Mouse (Mus musculus) forebrain, embryonic 14.5 days (tissue): ENCODE results near the gene Pkig. TPM values are rescaled to one million over a fixed set of nuclear protein-coding genes. Genes with fewer than 3 reads are reported as not detected.

ENCODE experiments used
- ATAC-seq: fragments of 200-750 bp; cut with Nextera tagmentation; 2 replicates; pipeline ENCODE4 v1.8.0; 2017; ENCODE audit warnings: mild to moderate bottlenecking, moderate library complexity
- DNase-seq: peaks from one replicate; pipeline ENCODE4 v3.0.0-alpha.2; 2015; ENCODE audit warnings: low spot score
- H3K27ac ChIP-seq: fragments of 300-500 bp; sonication (generic); 2 replicates; pipeline ENCODE4 v1.5.1; 2014; ENCODE audit warnings: low read depth, mild to moderate bottlenecking, control low read depth, low read length, moderate library complexity
- H3K27me3 ChIP-seq: fragments of 300-500 bp; sonication (generic); replicated peaks from 2 replicates; pipeline ENCODE4 v1.6.1; 2014; ENCODE audit warnings: low read length, control low read depth, mixed read lengths; ENCODE audit not compliant: control insufficient read depth, insufficient read depth
- H3K36me3 ChIP-seq: fragments of 300-500 bp; sonication (generic); 2 replicates; pipeline ENCODE4 v1.6.1; 2014; ENCODE audit warnings: low read length, control low read depth; ENCODE audit not compliant: control insufficient read depth, insufficient read depth
- H3K4me1 ChIP-seq: fragments of 300-500 bp; sonication (generic); 2 replicates; pipeline ENCODE4 v1.6.1; 2014; ENCODE audit warnings: antibody characterized with exemption, low read length, control low read depth; ENCODE audit not compliant: control insufficient read depth, insufficient read depth
- H3K4me2 ChIP-seq: fragments of 300-500 bp; sonication (generic); 2 replicates; pipeline ENCODE4 v1.6.1; 2014; ENCODE audit warnings: mild to moderate bottlenecking, control low read depth, low read length
- H3K4me3 ChIP-seq: fragments of 300-500 bp; sonication (generic); 2 replicates; pipeline ENCODE4 v1.5.1; 2014; ENCODE audit warnings: low read depth, low read length, control low read depth
- H3K9ac ChIP-seq: fragments of 300-500 bp; sonication (generic); 2 replicates; pipeline ENCODE4 v1.6.1; 2014; ENCODE audit warnings: mild to moderate bottlenecking, low read length, control low read depth, moderate library complexity
- H3K9me3 ChIP-seq: fragments of 300-500 bp; sonication (generic); replicated peaks from 2 replicates; pipeline ENCODE4 v1.6.1; 2016; ENCODE audit warnings: low read length, control low read depth, mixed read lengths; ENCODE audit not compliant: control insufficient read depth
- WGBS: fragments of 180-500 bp; shearing (Covaris S2); extraction: QIAGEN DNeasy Blood & Tissue Kit; methylation state at CpG from one replicate; pipeline ENCODE4 v1.1.7; 2014; 5-methylcytosine and 5-hydroxymethylcytosine counted together
- polyA plus RNA-seq: library from polyadenylated mRNA; unstranded; fragments of >200 nt; fragmentation: Nextera tagmentation; extraction: Ambion mirVana; gene quantifications from 2 replicates; pipeline ENCODE4 v1.2.1, GENCODE M21; 2014

Gene Pkig
- polyA plus RNA-seq, 1 experiment from 2014 or later: 163 TPM

DNA sequence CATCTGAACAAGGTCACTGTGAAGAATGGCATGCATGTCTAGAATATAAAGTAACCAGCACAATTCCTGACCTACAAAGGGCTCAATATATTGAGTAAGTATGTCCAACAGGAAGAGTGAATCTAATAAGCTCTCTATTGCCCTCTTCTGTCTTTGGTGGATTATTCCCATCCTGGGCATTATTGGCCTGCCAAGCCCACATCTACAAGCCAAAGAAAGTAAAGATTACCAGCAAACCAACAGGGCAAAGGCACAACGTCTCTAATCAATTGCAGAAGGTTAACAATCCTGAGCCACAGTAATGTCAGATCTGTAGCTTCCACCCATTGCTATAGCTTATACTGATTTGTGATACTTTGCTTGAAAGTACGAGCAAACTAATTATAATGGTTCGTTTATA, 17.7 kb upstream of the Pkig start:
- WGBS: 54% methylated on average over 3 of the region's 3 CpGs
- H3K9me3 ChIP-seq: no peaks in the 10 kb centered on the region
- no peak overlapping the region for H3K4me2 ChIP-seq
- H3K4me3 ChIP-seq: no peak overlapping the region
- DNase-seq (no peak), ATAC-seq (no peak)
- H3K9ac ChIP-seq: no peak overlapping the region
- peaks cover 12% of the 10 kb centered on the region; the same call in 1 of the 2 replicates for H3K4me1 ChIP-seq
- peaks cover 14% of the 10 kb centered on the region for H3K36me3 ChIP-seq
- no peak overlapping the region for H3K27ac ChIP-seq
- no peaks in the 10 kb centered on the region for H3K27me3 ChIP-seq

GRCm38 (mm10) chr2:163641681-163642080, 16.5 kb upstream of the Pkig start:
- WGBS: 93% methylated on average over 3 of the region's 3 CpGs
- H3K9me3 ChIP-seq: no peaks in the 10 kb centered on the region
- H3K27ac ChIP-seq: no peak overlapping the region
- DNase-seq (no peak), ATAC-seq (no peak)
- H3K27me3 ChIP-seq: no peaks in the 10 kb centered on the region
- no peak overlapping the region for H3K9ac ChIP-seq
- H3K36me3 ChIP-seq: peaks cover 7% of the 10 kb centered on the region; the same call in 1 of the 2 replicates
- H3K4me2 ChIP-seq: no peak overlapping the region
- peaks cover 12% of the 10 kb centered on the region; the same call in 1 of the 2 replicates for H3K4me1 ChIP-seq
- H3K4me3 ChIP-seq: no peak overlapping the region

- WGBS: 93% methylated on average over 30 of the region's 30 CpGs
- no peak for ATAC-seq
- Histone ChIP-seq H3K36me3 (0 out of 2 replicates have a peak, but pooled peaks cover 4% of the 10 kb centered on the region), H3K27me3 (no peaks in the 10 kb centered on the region), H3K4me2 (peak overlapping the region; percentile 55), H3K9me3 (no peaks in the 10 kb centered on the region), H3K4me3 (no peak overlapping the region), H3K4me1 (peaks cover 12% of the 10 kb centered on the region; the same call in 1 of the 2 replicates), H3K27ac (no peak overlapping the region), H3K9ac (no peak overlapping the region)
- DNase-seq: no peak
Measured at GRCm38 (mm10) chr2:163642685-163643575, 15.3 kb upstream of the Pkig start.

DNA sequence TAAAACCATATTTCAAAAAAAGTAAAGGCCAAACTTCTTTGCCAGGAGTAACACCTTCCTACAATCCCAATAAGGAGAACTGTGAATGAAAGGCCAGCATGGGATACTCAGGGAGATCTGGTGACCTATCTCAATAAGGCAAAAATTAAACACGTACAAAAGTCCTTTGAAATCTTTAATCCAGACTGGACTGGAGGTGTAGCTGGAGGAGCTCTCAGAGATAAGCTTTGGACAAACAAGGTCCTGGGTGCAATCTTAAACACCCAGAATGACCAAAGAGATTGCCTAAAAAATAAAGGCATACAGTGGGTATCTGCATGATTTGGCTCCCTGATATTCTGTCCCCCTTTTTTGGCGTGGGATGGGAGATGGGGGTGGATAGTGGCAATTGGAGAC, 14.6 kb upstream of the Pkig start:
- H3K27ac ChIP-seq: no peak overlapping the region; the same call in 1 of the 2 replicates
- H3K36me3 ChIP-seq: 0 out of 2 replicates have a peak, but pooled peaks cover 2% of the 10 kb centered on the region
- H3K4me1 ChIP-seq: peaks cover 12% of the 10 kb centered on the region; the same call in 1 of the 2 replicates
- DNase-seq (no peak), ATAC-seq (no peak)
- no peaks in the 10 kb centered on the region for H3K9me3 ChIP-seq
- peak overlapping the region; percentile 55 for H3K4me2 ChIP-seq
- H3K27me3 ChIP-seq: no peaks in the 10 kb centered on the region
- WGBS: 86% methylated on average over 2 of the region's 2 CpGs
- peak overlapping the region; percentile 95; the same call in 1 of the 2 replicates for H3K9ac ChIP-seq
- peak overlapping the region; percentile 93 for H3K4me3 ChIP-seq

DNA sequence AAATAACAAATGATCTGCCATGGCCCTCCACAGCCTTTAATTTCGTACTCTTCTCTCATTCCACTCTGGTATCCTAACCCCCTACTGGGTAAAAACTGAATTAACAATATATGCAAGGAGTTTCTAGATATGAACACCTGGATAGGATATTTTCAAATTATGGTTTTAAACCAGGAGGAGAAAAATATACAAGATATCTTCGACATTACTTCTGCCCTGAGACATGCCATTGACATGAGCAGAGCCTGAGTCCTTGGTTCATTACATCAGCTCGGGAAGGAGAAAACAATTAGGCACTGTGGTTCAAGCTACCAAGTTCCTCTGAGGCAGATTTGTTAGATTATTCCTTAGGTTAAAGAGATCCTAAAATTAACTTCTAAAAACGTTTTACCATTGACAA, 14.1 kb upstream of the Pkig start:
- Histone ChIP-seq H3K36me3 (no peaks in the 10 kb centered on the region), H3K9ac (peak overlapping the region; percentile 95), H3K4me1 (peaks cover 12% of the 10 kb centered on the region; the same call in 1 of the 2 replicates), H3K4me3 (peak overlapping the region; percentile 93), H3K4me2 (peak overlapping the region; percentile 55), H3K27me3 (no peaks in the 10 kb centered on the region), H3K9me3 (no peaks in the 10 kb centered on the region), H3K27ac (peak overlapping the region; percentile 99; the same call in 1 of the 2 replicates)
- peak; percentile 23 for DNase-seq
- no peak for ATAC-seq
- WGBS: 5% methylated on average over 4 of the region's 4 CpGs

GRCm38 (mm10) chr2:163644575-163645385, 13.4 kb upstream of the Pkig start, which contains the start of gene Serinc3:
Gene Serinc3, minus strand, starts transcription at chr2:163645131.
- no peaks in the 10 kb centered on the region for H3K9me3 ChIP-seq
- under 1% methylated on average over 74 of the region's 74 CpGs for WGBS
- peak within 1 kb of the TSS; percentile 95 for H3K9ac ChIP-seq
- H3K4me1 ChIP-seq: peaks cover 12% of the 10 kb centered on the region; the same call in 1 of the 2 replicates
- no peaks in the 10 kb centered on the region for H3K27me3 ChIP-seq
- H3K27ac ChIP-seq: peak within 1 kb of the TSS; percentile 99
- H3K4me2 ChIP-seq: peak within 1 kb of the TSS; percentile 55
- peak; percentile 97 for ATAC-seq
- peak within 1 kb of the TSS; percentile 93 for H3K4me3 ChIP-seq
- peak; percentile 98 for DNase-seq
- H3K36me3 ChIP-seq: no peaks in the 10 kb centered on the region

DNA sequence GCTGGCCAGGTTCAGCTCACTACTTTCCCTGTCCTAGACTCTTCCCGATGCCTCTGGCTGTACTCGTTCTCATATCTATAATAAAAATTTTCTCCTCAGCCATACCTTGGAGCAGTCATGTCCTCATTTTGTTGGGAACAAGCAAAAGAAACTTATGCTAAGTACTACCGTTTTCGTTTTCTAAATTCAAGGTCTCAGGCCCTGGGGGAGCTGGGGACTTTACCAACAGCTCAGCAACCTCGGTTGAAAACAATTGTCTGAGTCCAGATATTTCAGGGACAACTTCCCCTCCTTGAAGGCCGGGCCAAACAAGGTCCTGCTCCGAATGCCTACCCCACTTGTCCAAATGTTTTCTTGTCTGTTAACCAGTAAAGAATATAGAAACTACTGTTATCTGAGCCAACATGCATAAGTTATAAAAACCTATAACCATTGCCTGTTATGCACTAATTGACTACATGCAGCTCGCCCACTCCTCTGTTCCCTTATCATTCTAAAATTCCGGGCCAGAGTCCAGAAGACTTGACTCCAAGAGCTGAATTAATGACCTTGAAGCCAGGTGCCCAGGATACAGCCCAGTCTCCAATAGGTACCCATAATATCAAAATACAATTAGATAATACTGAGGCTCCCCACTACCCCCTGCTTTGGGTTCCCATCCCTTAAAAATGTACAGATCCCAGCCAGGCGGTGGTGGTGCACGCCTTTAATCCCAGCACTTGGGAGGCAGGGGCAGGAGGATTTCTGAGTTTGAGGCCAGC, 12.3 kb upstream of the Pkig start:
- H3K36me3 ChIP-seq: no peaks in the 10 kb centered on the region
- WGBS: 81% methylated on average over 11 of the region's 11 CpGs
- peaks cover 12% of the 10 kb centered on the region; the same call in 1 of the 2 replicates for H3K4me1 ChIP-seq
- DNase-seq (no peak), ATAC-seq (no peak)
- H3K27ac ChIP-seq: no peak overlapping the region; the same call in 1 of the 2 replicates
- H3K27me3 ChIP-seq: no peaks in the 10 kb centered on the region
- H3K4me2 ChIP-seq: no peak overlapping the region; the same call in 1 of the 2 replicates
- H3K4me3 ChIP-seq: no peak overlapping the region
- H3K9me3 ChIP-seq: 0 out of 2 replicates have a peak, but pooled peaks cover 2% of the 10 kb centered on the region
- no peak overlapping the region for H3K9ac ChIP-seq

GRCm38 (mm10) chr2:163646461-163647080, 11.6 kb upstream of the Pkig start:
- Histone ChIP-seq H3K4me1 (peaks cover 12% of the 10 kb centered on the region; the same call in 1 of the 2 replicates), H3K9me3 (0 out of 2 replicates have a peak, but pooled peaks cover 2% of the 10 kb centered on the region), H3K4me3 (no peak overlapping the region), H3K27ac (no peak overlapping the region), H3K9ac (no peak overlapping the region), H3K27me3 (no peaks in the 10 kb centered on the region), H3K36me3 (no peaks in the 10 kb centered on the region), H3K4me2 (no peak overlapping the region)
- ATAC-seq (no peak), DNase-seq (no peak)
- 88% methylated on average over 5 of the region's 5 CpGs for WGBS
